Mouse (Mus musculus): ENCODE measurements around the gene Cyth3. TPM values are rescaled to one million over a fixed set of nuclear protein-coding genes. Genes with fewer than 3 reads are reported as not detected.
A peak's percentile ranks its signal among the peaks of the same experiment; 100 is the strongest.

The Cyth3 gene
- 49.6 and 51.0 TPM in 2 replicates for polyA plus RNA-seq (2014; fragmentation: Nextera tagmentation; extraction: Ambion mirVana)

GRCm38 (mm10) chr5:143621893-143622622 is at the start of gene Cyth3:
TSS of gene Cyth3 (plus strand) at chr5:143622447.
- Histone ChIP-seq H3K27me3 (ENCODE audit: control insufficient read depth, insufficient read depth, low read length) (no peaks in the 10 kb centered on the region), H3K4me1 (ENCODE audit: control insufficient read depth, insufficient read depth, low read length) (peaks cover 40% of the 10 kb centered on the region)

GRCm38 (mm10) chr5:143573067-143573466 is 49.2 kb upstream of the Cyth3 start:
- no peaks in the 10 kb centered on the region for H3K4me1 ChIP-seq (ENCODE audit: control insufficient read depth, insufficient read depth, low read length)
- no peak for DNase-seq (ENCODE audit: low spot score)
- ATAC-seq (ENCODE audit: insufficient number of reproducible peaks, low FRiP score, low TSS enrichment, low read depth), result no peak
- no peak overlapping the region for H3K27ac ChIP-seq (replicated peaks; ENCODE audit: low read depth, low read length)
- H3K27me3 ChIP-seq (ENCODE audit: control insufficient read depth, insufficient read depth, low read length), result no peaks in the 10 kb centered on the region
- H3K36me3 ChIP-seq (ENCODE audit: control insufficient read depth, insufficient read depth, low read length), result no peaks in the 10 kb centered on the region
- no peak overlapping the region for H3K4me3 ChIP-seq (ENCODE audit: low read depth, low read length)
- 90% methylated on average over 4 of the region's 4 CpGs for WGBS
- H3K9me3 ChIP-seq (ENCODE audit: control insufficient read depth, low read length), result no peaks in the 10 kb centered on the region
- no peak overlapping the region for H3K9ac ChIP-seq (ENCODE audit: low read length)
- H3K4me2 ChIP-seq (ENCODE audit: low read depth, severe bottlenecking), result no peak overlapping the region

More at GRCm38 (mm10) chr5:143621893-143622622, at the start of gene Cyth3:
- Histone ChIP-seq H3K4me2 (ENCODE audit: low read depth, severe bottlenecking) (peak within 1 kb of the TSS; percentile 80), H3K27ac (replicated peaks; ENCODE audit: low read depth, low read length) (peak within 1 kb of the TSS; percentile 67), H3K9ac (ENCODE audit: low read length) (peak within 1 kb of the TSS; percentile 81), H3K36me3 (ENCODE audit: control insufficient read depth, insufficient read depth, low read length) (no peaks in the 10 kb centered on the region), H3K9me3 (ENCODE audit: control insufficient read depth, low read length) (no peaks in the 10 kb centered on the region), H3K4me3 (ENCODE audit: low read depth, low read length) (peak within 1 kb of the TSS; percentile 87)
- WGBS, result 8% methylated on average over 46 of the region's 46 CpGs
- DNase-seq (ENCODE audit: low spot score), result peak; percentile 97
- peak; percentile 87 for ATAC-seq (ENCODE audit: insufficient number of reproducible peaks, low FRiP score, low TSS enrichment, low read depth)

- DNase-seq (ENCODE audit: low spot score), result no peak
- no peak overlapping the region for H3K27ac ChIP-seq (replicated peaks; ENCODE audit: low read depth, low read length)
- H3K9me3 ChIP-seq (ENCODE audit: control insufficient read depth, low read length), result no peaks in the 10 kb centered on the region
- H3K4me1 ChIP-seq (ENCODE audit: control insufficient read depth, insufficient read depth, low read length), result no peaks in the 10 kb centered on the region
- no peaks in the 10 kb centered on the region for H3K36me3 ChIP-seq (ENCODE audit: control insufficient read depth, insufficient read depth, low read length)
- H3K9ac ChIP-seq (ENCODE audit: low read length), result no peak overlapping the region
- ATAC-seq (ENCODE audit: insufficient number of reproducible peaks, low FRiP score, low TSS enrichment, low read depth), result no peak
- no peak overlapping the region for H3K4me3 ChIP-seq (ENCODE audit: low read depth, low read length)
- no peaks in the 10 kb centered on the region for H3K27me3 ChIP-seq (ENCODE audit: control insufficient read depth, insufficient read depth, low read length)
- WGBS, result 87% methylated on average over 19 of the region's 19 CpGs
- no peak overlapping the region for H3K4me2 ChIP-seq (ENCODE audit: low read depth, severe bottlenecking)
These were observed 47.7 kb upstream of the Cyth3 start for GRCm38 (mm10) chr5:143574261-143575178.

GRCm38 (mm10) chr5:143579537-143580203 is 42.6 kb upstream of the Cyth3 start:
- no peak overlapping the region for H3K4me2 ChIP-seq (ENCODE audit: low read depth, severe bottlenecking)
- no peak overlapping the region for H3K4me3 ChIP-seq (ENCODE audit: low read depth, low read length)
- WGBS, result 89% methylated on average over 10 of the region's 10 CpGs
- H3K9me3 ChIP-seq (ENCODE audit: control insufficient read depth, low read length), result no peaks in the 10 kb centered on the region
- no peaks in the 10 kb centered on the region for H3K36me3 ChIP-seq (ENCODE audit: control insufficient read depth, insufficient read depth, low read length)
- DNase-seq (ENCODE audit: low spot score) (no peak), ATAC-seq (ENCODE audit: insufficient number of reproducible peaks, low FRiP score, low TSS enrichment, low read depth) (no peak)
- no peak overlapping the region for H3K27ac ChIP-seq (replicated peaks; ENCODE audit: low read depth, low read length)
- no peaks in the 10 kb centered on the region for H3K27me3 ChIP-seq (ENCODE audit: control insufficient read depth, insufficient read depth, low read length)
- no peaks in the 10 kb centered on the region for H3K4me1 ChIP-seq (ENCODE audit: control insufficient read depth, insufficient read depth, low read length)
- no peak overlapping the region for H3K9ac ChIP-seq (ENCODE audit: low read length)

GRCm38 (mm10) chr5:143580982-143581381 is 41.3 kb upstream of the Cyth3 start:
- H3K27ac ChIP-seq (replicated peaks; ENCODE audit: low read depth, low read length), result no peak overlapping the region
- H3K9ac ChIP-seq (ENCODE audit: low read length), result no peak overlapping the region
- H3K4me3 ChIP-seq (ENCODE audit: low read depth, low read length), result no peak overlapping the region
- H3K4me1 ChIP-seq (ENCODE audit: control insufficient read depth, insufficient read depth, low read length), result no peaks in the 10 kb centered on the region
- ATAC-seq (ENCODE audit: insufficient number of reproducible peaks, low FRiP score, low TSS enrichment, low read depth) (no peak), DNase-seq (ENCODE audit: low spot score) (no peak)
- H3K9me3 ChIP-seq (ENCODE audit: control insufficient read depth, low read length), result no peaks in the 10 kb centered on the region
- no peaks in the 10 kb centered on the region for H3K36me3 ChIP-seq (ENCODE audit: control insufficient read depth, insufficient read depth, low read length)
- 92% methylated on average over 2 of the region's 2 CpGs for WGBS
- no peak overlapping the region for H3K4me2 ChIP-seq (ENCODE audit: low read depth, severe bottlenecking)
- no peaks in the 10 kb centered on the region for H3K27me3 ChIP-seq (ENCODE audit: control insufficient read depth, insufficient read depth, low read length)

GRCm38 (mm10) chr5:143581874-143582273 is 40.4 kb upstream of the Cyth3 start:
- no peak overlapping the region for H3K9ac ChIP-seq (ENCODE audit: low read length)
- WGBS, result 83% methylated on average over 8 of the region's 8 CpGs
- ATAC-seq (ENCODE audit: insufficient number of reproducible peaks, low FRiP score, low TSS enrichment, low read depth), result no peak
- DNase-seq (ENCODE audit: low spot score), result no peak
- no peaks in the 10 kb centered on the region for H3K9me3 ChIP-seq (ENCODE audit: control insufficient read depth, low read length)
- no peaks in the 10 kb centered on the region for H3K36me3 ChIP-seq (ENCODE audit: control insufficient read depth, insufficient read depth, low read length)
- no peaks in the 10 kb centered on the region for H3K27me3 ChIP-seq (ENCODE audit: control insufficient read depth, insufficient read depth, low read length)
- no peak overlapping the region for H3K27ac ChIP-seq (replicated peaks; ENCODE audit: low read depth, low read length)
- H3K4me1 ChIP-seq (ENCODE audit: control insufficient read depth, insufficient read depth, low read length), result no peaks in the 10 kb centered on the region
- no peak overlapping the region for H3K4me3 ChIP-seq (ENCODE audit: low read depth, low read length)
- no peak overlapping the region for H3K4me2 ChIP-seq (ENCODE audit: low read depth, severe bottlenecking)

GRCm38 (mm10) chr5:143583081-143583480 is 39.2 kb upstream of the Cyth3 start:
- no peak for ATAC-seq (ENCODE audit: insufficient number of reproducible peaks, low FRiP score, low TSS enrichment, low read depth)

GRCm38 (mm10) chr5:143584982-143585381 is 37.3 kb upstream of the Cyth3 start:
- 90% methylated on average over 5 of the region's 5 CpGs for WGBS
- ATAC-seq (ENCODE audit: insufficient number of reproducible peaks, low FRiP score, low TSS enrichment, low read depth) (no peak), DNase-seq (ENCODE audit: low spot score) (no peak)
- H3K4me3 ChIP-seq (ENCODE audit: low read depth, low read length), result no peak overlapping the region
- no peak overlapping the region for H3K4me2 ChIP-seq (ENCODE audit: low read depth, severe bottlenecking)
- H3K9me3 ChIP-seq (ENCODE audit: control insufficient read depth, low read length), result no peaks in the 10 kb centered on the region
- H3K36me3 ChIP-seq (ENCODE audit: control insufficient read depth, insufficient read depth, low read length), result no peaks in the 10 kb centered on the region
- no peaks in the 10 kb centered on the region for H3K27me3 ChIP-seq (ENCODE audit: control insufficient read depth, insufficient read depth, low read length)
- H3K27ac ChIP-seq (replicated peaks; ENCODE audit: low read depth, low read length), result no peak overlapping the region
- no peak overlapping the region for H3K9ac ChIP-seq (ENCODE audit: low read length)
- H3K4me1 ChIP-seq (ENCODE audit: control insufficient read depth, insufficient read depth, low read length), result no peaks in the 10 kb centered on the region

More at GRCm38 (mm10) chr5:143583081-143583480, 39.2 kb upstream of the Cyth3 start:
- Histone ChIP-seq H3K27me3 (ENCODE audit: control insufficient read depth, insufficient read depth, low read length) (no peaks in the 10 kb centered on the region), H3K36me3 (ENCODE audit: control insufficient read depth, insufficient read depth, low read length) (no peaks in the 10 kb centered on the region), H3K4me2 (ENCODE audit: low read depth, severe bottlenecking) (no peak overlapping the region), H3K9ac (ENCODE audit: low read length) (no peak overlapping the region), H3K27ac (replicated peaks; ENCODE audit: low read depth, low read length) (no peak overlapping the region), H3K4me3 (ENCODE audit: low read depth, low read length) (no peak overlapping the region), H3K9me3 (ENCODE audit: control insufficient read depth, low read length) (no peaks in the 10 kb centered on the region), H3K4me1 (ENCODE audit: control insufficient read depth, insufficient read depth, low read length) (no peaks in the 10 kb centered on the region)
- no peak for DNase-seq (ENCODE audit: low spot score)
- 95% methylated on average over 10 of the region's 10 CpGs for WGBS

Data from limb, embryonic 11.5 days (tissue).